Mouse (Mus musculus): ENCODE results near the gene Anks1b. TPM values are rescaled to one million over a fixed set of nuclear protein-coding genes. Genes with fewer than 3 reads are reported as not detected.

Gene Anks1b
- total RNA-seq, 2 experiments from 2014 or later, result 0.30 to 0.44 TPM

DNA sequence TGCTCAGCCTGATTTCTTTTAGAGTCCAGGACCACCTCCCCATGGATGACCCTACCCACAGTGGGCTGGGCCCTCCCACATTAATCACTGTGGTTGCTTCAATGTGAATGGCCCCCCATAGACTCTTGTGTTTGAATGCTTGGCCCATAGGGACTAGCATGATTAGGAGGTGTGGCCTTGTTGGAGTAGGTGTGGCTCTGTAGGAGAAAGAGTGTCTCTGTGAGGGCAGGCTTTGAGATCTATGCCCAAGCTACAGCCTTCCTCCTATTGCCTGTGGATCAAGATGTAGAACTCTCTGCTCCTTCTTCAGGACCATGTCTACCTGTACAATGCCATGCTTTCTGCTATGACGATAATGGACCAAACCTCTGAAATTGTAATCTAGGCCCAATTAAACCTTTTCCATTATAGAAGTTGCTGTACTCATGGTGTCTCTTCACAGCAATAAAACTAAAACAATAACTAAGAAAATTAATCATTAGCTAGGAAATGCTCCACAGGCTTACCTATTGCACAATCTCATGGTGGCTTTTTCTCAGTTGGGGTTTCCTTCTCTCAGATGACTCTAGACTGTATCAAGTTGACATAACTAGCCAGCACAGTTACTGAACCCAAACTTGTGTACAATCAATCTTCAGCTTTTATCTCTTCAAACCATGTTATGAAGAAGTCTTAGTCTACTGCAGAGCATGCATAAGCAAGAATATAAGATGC lies 73.5 kb downstream of the Anks1b start:
- intact Hi-C loops (cut with DNase I), result no loop called here
- DNase-seq, result no peak

DNA sequence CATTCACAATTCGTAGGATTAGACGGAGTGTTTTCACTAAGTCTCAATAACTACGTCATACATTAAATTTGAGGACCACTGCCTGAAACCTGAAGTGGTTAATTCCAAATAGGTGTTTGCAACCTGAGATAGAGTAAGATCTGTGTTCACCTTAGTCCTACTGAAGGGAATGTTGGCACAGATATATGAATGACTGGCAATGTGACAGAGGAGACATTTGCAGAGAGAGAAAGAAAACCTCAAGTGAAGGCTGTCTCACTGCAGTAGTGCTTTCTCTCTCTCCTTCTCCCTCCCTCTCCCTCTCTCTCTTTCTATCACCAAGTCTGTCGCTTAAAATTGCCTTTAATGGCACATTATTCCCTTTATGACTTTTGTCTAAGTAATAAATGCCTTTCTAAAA lies 101.1 kb downstream of the Anks1b start:
- intact Hi-C loops (cut with DNase I), result no loop called here
- DNase-seq, result no peak

DNA sequence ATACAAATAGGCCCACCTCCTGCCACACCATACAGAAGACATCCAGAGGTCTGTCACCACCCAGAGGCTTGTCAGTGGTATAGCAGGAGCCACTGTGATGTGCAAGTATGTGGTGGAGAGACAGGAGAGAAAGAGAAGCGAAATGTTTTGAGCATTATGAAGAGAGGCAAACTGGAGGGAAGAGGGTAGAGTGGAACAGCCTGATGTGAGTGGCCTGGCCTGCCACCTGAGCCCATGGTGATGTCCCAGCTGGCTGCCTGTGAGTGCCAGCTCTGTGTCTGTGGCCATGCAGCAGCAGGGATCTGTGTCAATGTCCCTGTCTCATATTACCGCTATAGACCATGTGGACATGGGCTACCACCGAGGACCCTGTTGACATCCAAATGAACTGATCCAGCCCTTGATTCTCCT lies 102.1 kb downstream of the Anks1b start:
- no peak for DNase-seq
- intact Hi-C loops (cut with DNase I), result no loop called here

DNA sequence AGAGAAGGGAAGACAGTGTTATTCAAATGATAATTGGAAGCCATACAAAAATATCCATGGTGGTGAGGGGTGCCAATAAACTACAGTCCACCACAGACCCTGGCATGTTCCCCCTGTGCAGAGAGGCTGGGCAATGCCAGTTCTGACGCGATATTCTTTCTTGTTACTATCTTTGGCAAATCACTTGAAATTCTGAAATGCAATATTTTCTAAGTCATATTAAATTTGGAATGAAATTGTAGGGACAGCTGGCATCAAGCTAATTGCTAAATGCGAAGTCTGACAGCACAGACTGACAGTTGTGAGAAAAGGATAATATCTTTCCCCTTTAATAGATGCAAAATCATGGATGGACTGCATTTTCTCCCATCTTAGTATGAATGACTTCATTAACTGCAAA lies 103.3 kb downstream of the Anks1b start:
- no peak for DNase-seq
- intact Hi-C loops (cut with DNase I), result no loop called here

DNA sequence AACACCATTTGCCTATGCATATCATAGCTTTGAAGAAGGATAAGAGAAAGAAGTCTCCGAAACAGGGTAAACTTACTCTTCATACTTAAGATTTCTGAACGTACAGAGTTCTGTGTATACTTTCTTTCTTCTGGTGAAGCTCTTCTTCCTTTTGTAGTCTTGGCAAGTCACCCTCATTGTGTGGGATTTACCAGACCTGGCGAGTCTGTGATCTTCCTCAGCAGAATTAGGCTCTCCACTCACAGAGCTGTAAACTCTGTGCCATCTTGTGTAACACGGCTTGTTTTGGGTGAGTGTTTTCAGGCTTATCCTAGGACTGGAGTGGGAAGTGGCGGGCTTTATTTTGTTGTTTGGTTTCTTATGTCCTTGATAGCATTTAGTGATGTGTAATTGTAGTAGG lies 120.9 kb downstream of the Anks1b start:
- no peak for DNase-seq
- intact Hi-C loops (cut with DNase I), result no loop called here

DNA sequence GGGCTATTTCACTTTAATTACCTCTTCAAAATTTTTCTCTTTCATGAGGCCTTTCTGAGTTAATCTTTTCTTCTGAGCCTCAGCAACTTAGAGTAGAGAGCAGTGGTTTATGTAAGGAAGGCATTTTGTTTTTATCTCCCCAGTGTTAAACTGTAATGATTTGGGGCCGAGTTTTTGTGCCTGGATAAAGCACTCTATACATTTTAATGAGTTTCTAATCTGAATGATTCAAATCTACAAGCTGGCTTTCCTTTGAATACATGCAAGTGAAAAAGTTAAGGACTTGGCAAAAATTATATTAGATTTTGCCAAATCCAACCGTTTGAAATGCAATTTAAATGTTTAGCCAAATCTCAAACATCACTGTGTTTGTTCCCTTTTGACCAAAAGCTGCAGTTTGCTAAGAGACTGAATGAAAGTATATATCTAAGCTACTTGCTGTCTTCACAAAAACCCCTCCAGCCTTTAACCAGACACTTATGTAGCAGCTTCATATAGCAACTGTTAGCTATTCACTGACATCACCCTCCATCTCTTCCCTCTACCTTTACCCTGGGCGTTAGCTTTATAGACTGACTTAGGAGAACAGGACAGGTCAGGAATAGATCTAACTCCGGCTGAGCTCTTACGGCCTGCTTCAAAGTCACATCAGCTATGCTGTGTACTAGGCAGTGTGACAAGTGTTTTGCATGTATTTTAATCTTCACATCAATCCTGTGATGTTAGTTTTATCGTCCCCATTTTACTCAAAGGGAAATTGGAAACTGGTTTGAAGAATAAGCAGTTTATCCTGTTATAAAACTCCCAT lies 122.5 kb downstream of the Anks1b start:
- intact Hi-C loops (cut with DNase I), result no loop called here
- DNase-seq, result no peak

DNA sequence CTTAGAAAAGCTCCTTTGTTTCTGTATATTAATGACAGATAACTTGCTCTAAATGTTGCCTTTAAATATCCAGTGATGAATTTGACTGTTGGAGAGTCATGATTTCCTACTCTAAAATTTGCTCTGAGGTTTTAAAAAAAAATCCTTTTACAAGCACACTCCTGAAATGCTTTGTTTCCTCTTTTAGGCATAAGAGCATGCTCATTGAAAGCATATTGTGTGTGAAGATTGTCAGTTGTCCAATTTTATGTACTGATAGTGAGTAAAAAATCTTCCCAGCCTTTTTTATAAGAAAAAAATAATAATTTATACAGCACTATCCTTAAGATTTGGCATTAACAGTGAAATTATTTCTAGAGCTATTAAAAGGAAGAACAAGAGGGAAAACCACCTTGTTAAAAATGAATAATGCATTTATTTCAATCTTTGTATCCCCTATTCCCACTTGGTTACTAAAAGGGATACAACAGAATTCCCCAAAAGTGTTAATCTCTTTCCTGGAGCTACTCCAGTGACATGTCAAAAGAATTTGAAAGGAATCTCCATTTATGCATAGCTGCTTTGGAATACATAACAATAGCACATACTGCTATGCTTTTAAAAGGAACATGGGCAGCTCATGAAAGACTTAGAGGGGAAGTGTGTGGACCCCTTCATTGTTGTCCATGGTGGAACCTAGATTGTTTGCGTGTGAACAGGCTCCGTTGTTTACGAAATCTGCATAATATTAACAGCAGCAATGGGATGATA lies 130.8 kb downstream of the Anks1b start:
- intact Hi-C loops (cut with DNase I), result no loop called here
- DNase-seq, result no peak

DNA sequence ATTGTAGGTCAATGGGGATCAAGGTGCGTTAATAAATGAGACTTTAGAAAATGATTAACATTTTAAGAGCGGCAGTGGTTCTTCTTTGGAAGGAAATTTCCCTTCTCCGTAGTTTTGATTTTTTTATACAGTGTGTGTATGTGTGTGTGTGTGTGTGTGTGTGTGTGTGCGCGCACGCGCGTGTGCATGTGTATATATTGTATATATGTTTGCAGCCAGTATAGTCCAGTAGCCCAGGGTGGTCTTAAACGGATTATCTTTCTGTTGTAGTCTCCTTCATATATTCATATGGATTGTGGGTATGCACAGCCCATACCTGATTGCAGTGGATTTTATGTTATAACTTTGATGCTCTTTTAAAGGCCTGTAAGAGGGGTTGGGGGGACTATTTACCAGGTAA lies 131.6 kb downstream of the Anks1b start:
- no peak for DNase-seq
- intact Hi-C loops (cut with DNase I), result no loop called here

DNA sequence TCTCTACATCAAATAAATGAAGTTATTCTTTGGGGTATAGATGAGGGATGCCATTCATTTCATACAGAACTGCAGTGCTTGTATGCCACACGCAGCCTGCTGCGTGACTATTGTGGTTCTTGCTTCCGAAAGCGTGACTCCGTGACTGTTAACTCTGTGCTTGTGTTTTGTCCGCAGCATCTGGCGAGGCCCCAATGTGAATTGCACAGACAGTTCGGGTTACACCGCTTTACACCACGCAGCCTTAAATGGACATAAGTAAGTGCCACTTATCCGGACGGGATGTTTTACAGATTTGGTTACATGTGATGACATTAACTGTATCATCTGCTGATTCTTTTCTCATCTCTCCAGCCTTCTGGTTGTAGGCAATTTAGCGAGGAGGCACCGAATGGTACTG lies 159.7 kb downstream of the Anks1b start:
- intact Hi-C loops (cut with DNase I), result no loop called here
- no peak for DNase-seq

DNA sequence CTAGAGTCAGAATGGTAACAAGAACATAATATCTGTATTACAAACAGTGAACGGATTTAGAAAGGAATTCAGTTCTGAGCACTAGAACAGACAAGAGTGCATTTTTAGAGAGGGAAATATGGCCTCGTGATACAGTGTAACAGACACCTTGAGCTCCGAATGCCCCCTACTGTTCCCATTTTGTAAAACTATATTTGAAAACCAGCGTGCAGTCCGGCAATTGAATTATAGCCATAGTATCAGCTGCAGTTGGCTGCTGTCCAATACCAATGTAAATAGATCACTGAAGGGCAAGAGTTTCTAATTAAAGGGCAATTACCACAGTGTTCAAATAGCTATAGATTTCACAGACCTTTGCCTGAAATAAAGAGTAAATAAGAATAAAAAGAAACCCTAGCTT lies 170.0 kb downstream of the Anks1b start:
- intact Hi-C loops (cut with DNase I), result loop anchor here (10.0 kb wide), 1 partner anchor 578 kb away; no protein-coding TSS in a partner anchor
- no peak for DNase-seq

DNA sequence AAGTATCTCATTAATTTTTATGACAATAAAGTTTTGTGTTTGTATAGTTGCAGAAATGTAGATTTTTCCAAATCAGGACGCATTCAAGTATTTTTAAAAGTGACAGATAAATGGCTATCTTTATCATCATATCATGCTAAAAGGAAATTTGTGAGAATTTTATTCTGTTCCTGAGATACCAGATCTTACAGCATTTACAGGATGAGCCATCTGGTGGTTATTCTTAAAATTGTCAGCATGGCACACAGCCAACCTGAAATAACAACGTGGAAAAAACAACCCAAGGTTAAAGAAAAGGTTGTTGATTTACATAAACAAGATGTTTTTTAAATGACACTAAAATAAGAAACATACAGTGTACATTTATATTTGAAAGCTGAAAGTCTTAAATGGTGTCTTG lies 170.5 kb downstream of the Anks1b start:
- no peak for DNase-seq
- intact Hi-C loops (cut with DNase I), result loop anchor here (10.0 kb wide), 1 partner anchor 579 kb away; no protein-coding TSS in a partner anchor

DNA sequence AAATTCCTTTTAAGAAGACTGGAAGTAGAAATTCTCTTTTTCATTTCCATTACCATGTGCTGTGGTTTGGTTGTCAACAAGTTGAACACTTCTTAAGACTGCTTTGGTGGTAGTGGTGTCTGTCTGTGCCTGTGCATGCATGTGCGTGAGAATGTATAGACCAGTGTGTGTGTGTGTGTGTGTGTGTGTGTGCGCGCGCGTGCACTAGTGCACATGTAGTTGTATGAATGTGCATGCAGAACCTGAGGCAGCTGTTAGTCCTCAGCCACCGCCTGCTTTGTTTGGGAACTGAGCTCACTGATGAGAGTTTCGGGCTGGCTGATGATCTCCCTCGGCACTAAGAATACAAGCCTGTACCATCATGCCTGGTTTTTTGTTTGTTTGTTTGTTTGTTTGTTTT lies 170.9 kb downstream of the Anks1b start:
- DNase-seq, result no peak
- intact Hi-C loops (cut with DNase I), result loop anchor here (10.0 kb wide), 1 partner anchor 579 kb away; no protein-coding TSS in a partner anchor

DNA sequence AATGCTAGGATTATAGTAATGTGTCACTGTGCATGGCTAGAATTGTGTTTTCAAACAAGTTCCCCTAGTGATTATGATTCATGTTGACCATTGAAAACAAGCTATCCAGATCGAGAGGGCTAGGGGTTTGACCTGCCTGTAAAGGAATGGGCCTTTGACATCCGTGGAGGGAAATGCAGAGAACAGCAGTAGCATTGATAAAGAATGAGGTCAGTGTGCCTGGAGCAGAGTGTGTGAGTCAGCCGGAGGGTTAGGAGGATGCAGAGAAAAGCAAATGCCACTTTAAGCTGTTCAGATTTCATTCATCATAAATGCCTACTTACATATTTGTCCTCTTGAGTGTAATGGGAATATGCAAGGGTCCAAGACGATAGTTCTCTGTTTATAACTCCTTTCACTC lies 195.3 kb downstream of the Anks1b start:
- intact Hi-C loops (cut with DNase I), result no loop called here
- no peak for DNase-seq

DNA sequence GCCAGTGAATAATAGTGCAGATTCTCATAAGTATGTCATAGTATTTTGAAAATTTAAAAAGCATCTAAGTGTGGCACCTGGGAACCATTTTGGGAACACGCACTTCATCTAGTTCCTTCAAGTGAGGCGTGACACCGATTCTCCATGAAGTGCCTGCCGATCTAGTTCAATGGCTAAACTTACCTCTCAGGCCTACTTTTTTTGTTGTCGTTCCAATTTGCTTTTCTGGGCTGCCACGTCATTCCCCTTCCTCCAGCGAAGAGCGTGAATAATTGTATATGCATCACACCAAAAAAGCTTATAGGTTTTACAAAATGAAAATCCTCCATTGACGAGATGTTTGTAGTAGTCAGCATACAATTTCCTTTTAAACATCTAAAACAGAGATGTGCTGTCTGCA lies 204.6 kb downstream of the Anks1b start:
- DNase-seq, result no peak
- intact Hi-C loops (cut with DNase I), result no loop called here

DNA sequence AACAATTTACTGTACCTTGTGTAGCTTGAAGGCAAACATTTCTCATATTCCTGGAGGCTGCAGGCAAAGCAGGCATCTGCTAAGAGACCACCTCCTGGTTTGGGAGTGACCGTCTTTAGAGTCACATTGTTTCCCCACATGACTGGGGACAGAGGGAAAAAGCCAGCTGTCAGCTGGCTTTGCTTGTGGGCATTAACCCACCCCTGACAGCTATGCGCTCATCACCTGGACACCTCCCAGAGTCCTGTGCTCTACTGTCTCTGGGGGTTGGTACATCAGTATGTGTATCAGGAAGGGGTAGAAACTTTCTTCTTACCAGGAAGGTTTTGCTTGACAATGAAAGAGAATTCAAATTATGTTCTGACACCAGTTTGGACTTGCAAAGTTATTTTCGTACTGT lies 207.8 kb downstream of the Anks1b start:
- DNase-seq, result no peak
- intact Hi-C loops (cut with DNase I), result loop anchor here (1.0 kb wide), 1 partner anchor 609 kb away; no protein-coding TSS in a partner anchor

DNA sequence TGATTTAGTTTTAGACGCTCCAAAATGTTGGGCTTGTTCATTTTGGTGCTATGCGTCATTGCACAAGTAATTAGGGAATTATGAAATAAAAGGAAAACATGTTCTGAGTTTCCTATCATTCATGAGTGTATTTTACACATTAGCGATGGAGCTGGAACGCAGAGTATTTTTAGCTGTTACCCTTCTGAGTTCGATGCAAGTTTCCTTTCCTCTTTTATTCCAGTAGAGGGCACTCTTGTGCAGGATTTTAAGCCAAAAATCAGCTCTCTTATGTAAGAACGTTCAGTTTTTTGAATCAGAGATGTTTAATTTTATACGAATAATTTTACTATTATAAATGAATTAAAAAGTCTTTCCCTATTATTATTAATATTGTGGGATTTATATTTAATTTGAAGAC lies 208.3 kb downstream of the Anks1b start:
- intact Hi-C loops (cut with DNase I), result loop anchor here (1.0 kb wide), 1 partner anchor 609 kb away; no protein-coding TSS in a partner anchor
- DNase-seq, result no peak

DNA sequence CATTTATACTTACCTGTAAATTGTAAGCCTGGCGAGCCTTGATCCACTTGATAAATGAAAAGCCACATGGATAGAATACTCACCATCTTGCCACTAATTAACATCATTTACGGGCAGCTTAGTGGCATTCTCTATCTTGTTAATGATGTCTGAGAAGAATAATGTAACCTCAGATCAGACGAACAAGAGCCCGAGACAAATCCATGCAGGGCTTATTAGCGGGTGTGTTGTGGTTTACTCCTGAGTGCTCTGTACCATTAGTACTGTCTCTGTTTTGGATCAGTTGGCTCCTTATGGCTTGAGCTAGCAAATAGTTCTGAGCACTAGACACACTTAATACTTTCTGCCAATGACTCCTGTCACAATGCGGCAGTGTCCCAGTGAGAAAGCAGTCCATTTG lies 220.6 kb downstream of the Anks1b start:
- DNase-seq, result no peak
- intact Hi-C loops (cut with DNase I), result no loop called here

DNA sequence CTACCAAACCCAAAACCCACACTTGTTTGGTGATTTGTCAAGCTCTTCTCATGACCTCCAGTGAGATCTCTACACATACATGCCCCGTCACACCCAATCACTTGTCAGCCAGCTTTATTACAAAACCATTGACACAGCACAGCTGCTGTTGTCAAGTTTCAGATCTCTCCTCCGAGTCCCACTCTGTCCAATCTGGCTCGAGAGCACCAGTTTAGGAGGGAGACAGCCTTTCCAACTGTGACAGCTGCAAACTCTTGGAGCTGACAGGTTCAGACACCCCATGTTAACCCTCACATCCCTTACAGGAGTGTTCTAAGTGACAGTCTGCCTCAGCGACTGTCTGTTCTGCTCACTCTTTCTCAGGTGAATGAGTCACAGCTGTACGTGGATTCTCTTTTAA lies 239.4 kb downstream of the Anks1b start:
- DNase-seq, result peak; percentile 7 to 22

DNA sequence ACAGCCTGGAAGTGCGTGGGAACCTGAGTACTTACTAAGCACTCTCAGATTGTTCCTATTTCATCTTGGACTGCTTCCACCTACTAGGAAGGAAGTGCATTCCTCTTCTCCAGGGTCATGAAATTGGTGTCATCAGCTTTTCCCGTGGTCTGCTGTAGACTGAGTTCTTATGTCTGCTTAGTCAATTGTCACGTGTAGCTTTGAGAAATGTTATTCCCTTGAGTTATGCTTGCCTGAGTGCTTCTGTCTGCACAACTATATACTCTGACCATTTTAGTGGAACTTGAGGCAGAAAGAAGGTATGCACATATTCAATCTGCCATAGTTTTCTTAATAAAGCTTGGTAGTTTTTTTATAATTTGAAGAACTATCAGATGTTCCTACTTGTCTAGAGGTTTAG lies 243.6 kb downstream of the Anks1b start:
- intact Hi-C loops (cut with DNase I), result no loop called here
- no peak for DNase-seq

More for the DNA sequence above, 239.4 kb downstream of the Anks1b start:
- intact Hi-C loops (cut with DNase I), result no loop called here

DNA sequence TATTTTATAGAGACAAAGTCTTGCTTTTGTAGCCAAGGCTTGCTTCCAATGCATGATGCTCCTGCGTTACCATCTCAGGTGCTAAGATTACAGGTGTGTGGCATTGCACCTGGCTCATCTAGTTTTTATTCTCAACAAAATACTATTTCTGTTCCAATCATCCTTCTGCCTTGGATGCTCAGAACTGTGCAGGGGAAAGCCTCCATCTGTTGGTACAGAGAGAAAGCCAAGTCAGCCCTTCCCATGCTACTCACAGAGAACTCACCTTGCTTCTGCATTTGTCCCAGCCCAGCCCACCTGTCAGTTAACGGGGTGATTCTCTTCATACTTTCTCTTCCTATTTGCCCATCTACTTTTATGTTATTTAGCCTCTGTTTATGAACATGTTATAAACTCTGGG lies 244.5 kb downstream of the Anks1b start:
- DNase-seq, result no peak
- intact Hi-C loops (cut with DNase I), result no loop called here

DNA sequence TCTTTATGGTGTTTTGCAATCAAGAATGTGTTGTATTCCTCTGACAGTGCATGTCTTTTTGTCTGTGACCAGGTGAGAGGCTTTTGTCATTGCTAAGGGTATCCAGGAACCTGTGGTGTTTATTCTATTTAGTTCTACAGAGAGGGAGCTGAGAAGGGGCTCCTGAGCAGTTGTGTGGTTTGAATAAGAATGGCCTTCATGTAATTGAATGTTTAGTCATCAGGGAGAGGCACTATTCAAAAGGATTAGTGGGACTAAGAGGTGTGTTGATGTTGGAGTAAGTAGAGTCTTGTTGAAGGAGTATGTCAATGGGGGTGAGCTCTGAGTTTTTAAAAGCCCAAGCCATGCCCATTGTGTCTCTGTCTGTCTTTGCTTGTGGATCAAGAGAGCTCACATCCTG lies 264.2 kb downstream of the Anks1b start:
- DNase-seq, result no peak
- intact Hi-C loops (cut with DNase I), result no loop called here

Data from heart, postnatal 36 days (tissue).